Mouse (Mus musculus) liver, embryonic 14.5 days (tissue): ENCODE results near the gene Galnt16.

Experiments
- CTCF ChIP-seq: IDR thresholded peaks from 2 replicates; pipeline ENCODE4 v1.5.1; 2016; ENCODE audit warnings: antibody characterized with exemption, low read depth, control low read depth
- EP300 ChIP-seq: IDR thresholded peaks from 2 replicates; pipeline ENCODE4 v1.6.1; 2016; ENCODE audit warnings: antibody characterized with exemption, low read depth

GRCm38 (mm10) chr12:80526511-80526910 lies 8.4 kb downstream of the Galnt16 start:
- TF ChIP-seq CTCF (no peak), EP300 (no peak)
